Mouse (Mus musculus) layer of hippocampus, adult 11-12 months (tissue): Measurements from ENCODE around the gene Trpd52l3.
"Not testable (repeated sequence)": the region's sequence is repeated elsewhere in the genome, so short reads cannot be mapped to it uniquely, and the experiment has no call there.

ENCODE experiments used
- DNase-seq: peaks from one replicate; pipeline ENCODE4 v3.0.0; 2022; ENCODE audit warnings: low spot score

Gene Trpd52l3

GRCm38 (mm10) chr19:30003621-30004020 lies at the start of gene Trpd52l3:
Gene Trpd52l3 (plus strand): TSS chr19:30003790.
- DNase-seq: no peak

DNA sequence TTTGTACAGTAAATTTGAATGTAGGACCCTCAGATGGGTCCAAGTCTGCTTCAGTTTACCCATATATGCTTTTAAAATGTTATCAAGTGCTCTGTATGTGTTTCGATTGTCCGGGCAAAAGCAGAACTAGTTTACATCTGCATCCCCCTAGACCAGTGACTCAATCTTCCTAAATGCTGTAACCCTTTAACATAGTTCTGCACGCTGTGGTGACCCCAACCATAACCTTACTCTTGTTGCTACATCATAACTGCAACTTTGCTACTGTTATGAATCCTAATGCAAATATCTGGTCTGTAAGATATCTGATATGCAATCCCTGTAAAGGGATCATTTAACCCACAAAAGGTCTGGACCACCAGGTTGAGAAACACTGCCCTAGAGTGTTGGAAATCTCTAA lies 49.8 kb upstream of the Trpd52l3 start:
- no peak for DNase-seq

DNA sequence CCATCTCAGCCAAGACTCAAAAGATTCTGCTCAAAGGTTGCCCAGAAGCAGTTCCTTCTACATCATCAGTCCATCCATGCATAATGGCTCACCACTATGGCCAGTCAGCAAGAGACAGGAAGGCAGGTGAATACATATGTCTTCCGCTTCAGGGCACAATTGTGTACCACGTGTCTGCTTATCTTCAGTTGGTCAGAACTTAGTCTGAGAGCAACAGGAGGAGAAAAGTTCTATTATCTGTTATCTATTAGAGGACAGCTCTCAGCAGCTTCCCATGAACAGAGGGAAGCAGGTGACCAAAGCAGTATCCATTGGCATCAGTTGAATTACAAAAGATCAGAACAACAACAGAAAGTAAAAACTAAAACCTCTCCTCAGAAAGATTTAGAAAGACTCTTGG lies 48.1 kb upstream of the Trpd52l3 start:
- no peak for DNase-seq

GRCm38 (mm10) chr19:29960906-29961305 lies 42.7 kb upstream of the Trpd52l3 start:
- DNase-seq: no peak

GRCm38 (mm10) chr19:29961842-29962241 lies 41.7 kb upstream of the Trpd52l3 start:
- no peak for DNase-seq

- no peak for DNase-seq
Observed at GRCm38 (mm10) chr19:29963598-29964092, 39.9 kb upstream of the Trpd52l3 start.

GRCm38 (mm10) chr19:29967960-29968359 lies 35.6 kb upstream of the Trpd52l3 start:
- DNase-seq: no peak

DNA sequence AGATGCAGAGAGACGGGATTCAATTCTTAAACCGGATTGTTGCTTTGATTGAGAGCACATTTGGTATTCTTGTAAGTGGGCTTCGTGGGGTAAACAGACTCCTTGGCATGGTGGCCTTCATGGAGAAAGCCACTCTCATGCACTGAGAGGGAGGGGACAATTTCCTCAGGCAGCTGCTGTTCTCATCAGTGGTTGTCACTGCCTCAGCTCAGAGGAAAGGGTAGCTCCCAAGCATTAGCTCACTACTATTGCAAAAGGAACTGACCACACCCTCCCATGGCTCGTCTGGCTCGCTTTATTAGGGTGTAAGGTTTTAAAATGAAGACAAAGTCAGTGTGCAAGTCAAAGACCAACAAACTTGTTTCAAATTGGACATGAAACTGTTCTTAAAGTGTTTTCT lies 30.2 kb upstream of the Trpd52l3 start:
- DNase-seq: no peak

DNA sequence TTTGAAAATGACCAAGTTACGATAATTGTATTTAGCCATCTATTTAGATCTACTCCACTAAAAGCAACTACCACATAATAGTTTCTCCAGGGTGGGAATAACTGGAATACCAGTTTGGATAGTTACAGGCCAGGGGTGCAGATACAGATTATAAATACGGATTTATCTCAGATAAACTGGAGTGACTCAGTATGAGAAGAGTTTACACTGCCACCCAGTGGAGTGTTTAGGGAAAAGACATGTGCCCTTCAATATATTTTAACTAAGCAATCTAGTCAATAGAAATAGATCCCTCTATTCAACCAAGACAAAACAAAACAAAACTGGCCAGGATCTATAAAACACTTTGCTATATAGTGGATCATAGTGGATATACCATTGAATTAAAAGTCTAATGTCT lies 24.7 kb upstream of the Trpd52l3 start:
- DNase-seq: peak; percentile 56

DNA sequence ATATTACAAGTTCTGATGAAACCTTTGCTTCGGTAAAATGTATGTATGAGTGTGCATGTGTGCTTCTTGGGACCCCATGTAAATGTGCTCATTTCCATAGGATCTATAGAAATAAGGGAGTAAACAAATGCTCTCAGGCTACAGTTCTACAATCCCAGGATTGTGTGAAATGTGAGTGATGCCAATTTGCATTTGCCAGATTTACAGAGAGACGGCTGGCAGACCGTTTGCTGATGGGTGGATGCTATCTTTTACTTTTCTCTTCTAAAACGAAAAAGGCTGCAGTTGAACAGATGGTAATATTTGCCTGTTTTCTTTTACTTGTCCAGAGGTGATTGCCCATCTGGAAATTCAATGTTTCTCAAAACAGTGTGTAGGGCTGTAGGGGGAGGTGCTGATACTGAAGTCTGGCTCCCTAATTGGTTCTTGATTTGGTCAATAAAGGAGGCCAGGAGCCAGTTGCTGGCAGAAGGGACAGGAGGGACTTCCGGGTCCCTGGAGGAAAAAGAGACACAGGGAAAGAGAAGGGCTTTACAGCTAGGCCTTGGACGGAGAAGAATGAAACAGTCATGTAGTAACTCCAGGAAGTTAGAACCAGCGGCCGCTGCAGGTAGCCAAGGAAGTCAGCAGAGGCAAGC lies 24.0 kb upstream of the Trpd52l3 start:
- no peak for DNase-seq

DNA sequence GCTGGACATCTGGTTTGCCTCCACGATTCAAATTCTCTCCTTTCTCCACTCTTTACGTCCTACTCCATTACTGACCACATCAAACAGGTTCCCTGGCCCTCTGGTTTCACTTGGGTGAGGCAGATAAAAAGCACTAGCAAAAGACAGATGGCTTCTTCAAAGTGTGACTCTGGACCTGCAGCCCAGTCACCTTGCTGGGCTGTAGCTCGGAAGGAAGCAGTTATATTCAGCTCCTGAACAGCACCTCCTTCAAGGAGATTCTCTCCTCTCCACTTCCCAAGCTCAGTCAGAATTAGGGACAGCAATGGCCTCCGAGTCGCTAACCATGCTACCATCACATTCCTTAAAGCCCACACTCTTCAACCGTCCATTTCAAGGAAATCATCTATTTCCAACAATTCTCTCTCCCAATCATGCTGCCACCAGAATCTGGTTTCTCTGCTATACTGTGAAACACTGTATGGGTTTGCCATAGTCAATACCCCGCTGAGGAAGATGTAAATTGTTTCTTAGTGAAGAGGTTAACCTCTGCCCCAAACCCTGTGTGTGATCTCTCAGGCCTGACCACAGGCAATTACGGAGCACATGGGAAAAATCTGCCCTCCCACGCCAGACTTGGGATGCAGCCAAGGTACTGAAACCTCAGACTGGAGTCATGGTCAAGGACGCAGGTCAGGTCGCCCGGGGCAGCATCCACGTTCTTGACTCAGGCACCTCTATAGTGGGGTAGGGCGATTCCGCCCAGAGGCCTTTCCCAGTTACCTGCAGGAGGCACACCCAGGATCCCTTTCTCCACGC lies 19.2 kb upstream of the Trpd52l3 start:
- DNase-seq: no peak

- no peak for DNase-seq
Observed at GRCm38 (mm10) chr19:29986464-29987091, 17.0 kb upstream of the Trpd52l3 start.

DNA sequence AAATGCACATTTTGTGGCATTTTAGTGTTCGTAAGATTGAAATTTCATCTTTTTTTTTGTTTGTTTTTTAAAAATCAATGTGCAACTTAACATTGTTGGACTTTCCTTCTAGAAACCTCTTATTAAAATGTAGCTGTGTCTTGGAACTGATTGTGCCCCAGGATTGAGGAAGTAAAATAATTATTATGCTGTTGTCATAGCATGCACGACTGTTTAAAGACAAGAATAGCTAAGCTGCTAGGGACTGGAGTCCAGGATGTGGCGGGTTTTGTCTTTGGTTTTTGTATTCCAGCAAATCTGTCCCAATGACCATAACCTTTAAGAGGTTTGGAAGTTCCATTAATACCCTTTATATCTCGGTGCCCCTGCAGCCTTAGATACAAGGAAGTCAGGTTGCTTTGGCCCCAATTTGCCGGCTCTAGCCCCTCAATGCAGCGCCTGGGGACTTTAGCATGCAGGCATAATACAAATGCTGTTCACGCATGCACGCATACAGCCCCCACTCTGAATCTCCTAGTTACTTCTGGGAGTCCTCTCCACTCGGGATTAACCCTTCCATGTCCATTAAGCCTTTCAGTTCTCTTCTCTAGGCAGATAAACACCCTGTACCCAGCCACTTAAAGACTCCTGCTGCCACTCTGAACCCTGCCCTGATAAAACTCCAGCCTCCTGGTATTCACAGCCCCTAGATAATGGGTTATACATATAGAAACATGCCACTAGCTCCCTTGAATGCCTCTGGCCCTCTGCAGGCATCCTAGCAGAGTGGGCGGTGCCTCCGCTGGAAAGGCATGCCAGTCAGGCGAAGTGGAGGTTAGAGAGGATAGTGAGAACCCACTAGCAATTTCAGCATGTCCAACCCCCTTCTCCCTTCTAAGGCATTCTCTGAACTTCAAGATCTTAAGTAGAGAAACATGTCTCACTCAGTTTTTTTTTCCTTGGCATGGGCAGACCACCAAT lies 2.9 kb upstream of the Trpd52l3 start:
- DNase-seq: no peak

DNA sequence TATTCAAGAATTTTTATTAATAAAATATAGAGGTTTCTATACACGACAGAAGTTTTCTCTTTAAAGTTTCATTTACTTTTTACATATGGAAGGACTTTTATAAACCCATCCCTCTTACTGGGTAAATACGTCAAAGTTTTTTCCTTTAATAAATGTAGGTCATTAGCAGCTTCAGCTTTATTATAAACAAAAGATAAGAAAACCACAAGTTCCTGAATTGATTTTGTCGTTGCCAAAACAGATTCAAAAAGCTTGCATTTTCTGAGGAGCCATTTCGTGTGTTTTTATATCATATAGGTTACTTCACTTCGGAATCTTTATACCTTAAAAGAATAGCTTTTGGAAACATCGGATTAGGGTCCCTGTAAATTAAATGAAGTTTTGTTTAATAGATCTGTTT lies 2.0 kb upstream of the Trpd52l3 start:
- DNase-seq: no peak

GRCm38 (mm10) chr19:30006371-30006770 lies 2.8 kb downstream of the Trpd52l3 start:
- DNase-seq: no peak

DNA sequence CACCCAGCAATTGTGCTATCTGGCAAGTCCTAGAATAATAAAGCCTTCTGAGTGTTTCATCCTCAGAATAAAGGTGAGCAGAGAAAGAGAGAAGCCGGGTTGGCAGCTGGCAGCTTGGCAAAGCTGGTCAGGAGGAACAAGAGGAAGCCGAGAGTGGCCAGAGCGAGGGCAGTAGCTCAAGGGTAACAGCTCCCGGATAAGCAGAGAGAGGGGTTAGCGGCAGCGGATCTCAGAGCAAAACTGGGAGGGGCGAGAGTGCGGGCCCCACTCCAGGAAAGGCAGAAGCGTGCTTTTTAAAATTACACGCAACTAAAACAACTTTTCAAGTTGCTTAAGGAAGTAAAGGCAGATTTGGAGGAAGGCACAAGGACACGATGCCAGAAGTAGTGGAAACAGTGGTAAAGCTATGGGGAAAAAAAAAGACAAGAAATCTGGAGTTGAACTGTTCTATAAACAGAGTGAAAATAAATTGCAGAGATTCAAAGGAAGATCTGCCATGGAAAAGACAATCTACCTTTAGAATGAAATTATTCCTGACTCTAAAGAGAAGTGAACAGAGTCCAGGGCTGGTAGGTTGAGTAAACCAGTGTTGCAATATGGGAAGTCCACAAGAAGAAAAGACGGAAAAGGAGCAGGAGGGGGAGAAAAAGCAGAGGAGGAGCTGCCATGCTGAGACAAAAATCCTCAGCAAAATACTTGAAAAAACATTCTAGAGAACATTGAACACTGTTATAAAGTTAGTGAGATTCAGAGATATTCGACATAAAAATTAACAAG lies 7.1 kb downstream of the Trpd52l3 start:
- no peak for DNase-seq

- no peak for DNase-seq
Observed at GRCm38 (mm10) chr19:30014331-30014730, 10.7 kb downstream of the Trpd52l3 start.

GRCm38 (mm10) chr19:30016156-30016555 lies 12.6 kb downstream of the Trpd52l3 start:
- no peak for DNase-seq

GRCm38 (mm10) chr19:30023419-30023818 lies 19.8 kb downstream of the Trpd52l3 start:
- DNase-seq: not testable (repeated sequence)

- DNase-seq: no peak
Observed at GRCm38 (mm10) chr19:30029002-30029710, 25.6 kb downstream of the Trpd52l3 start.
